Mouse (Mus musculus) CD4-positive, CD25-positive, alpha-beta regulatory T cell, adult 2 months (primary cell): ENCODE measurements around the gene Dclk1.

Experiments used
- DNase-seq: peaks from one replicate; pipeline ENCODE4 v3.0.0-alpha.2; 2012; ENCODE audit warnings: low read depth, low spot score

Dclk1 gene

DNA sequence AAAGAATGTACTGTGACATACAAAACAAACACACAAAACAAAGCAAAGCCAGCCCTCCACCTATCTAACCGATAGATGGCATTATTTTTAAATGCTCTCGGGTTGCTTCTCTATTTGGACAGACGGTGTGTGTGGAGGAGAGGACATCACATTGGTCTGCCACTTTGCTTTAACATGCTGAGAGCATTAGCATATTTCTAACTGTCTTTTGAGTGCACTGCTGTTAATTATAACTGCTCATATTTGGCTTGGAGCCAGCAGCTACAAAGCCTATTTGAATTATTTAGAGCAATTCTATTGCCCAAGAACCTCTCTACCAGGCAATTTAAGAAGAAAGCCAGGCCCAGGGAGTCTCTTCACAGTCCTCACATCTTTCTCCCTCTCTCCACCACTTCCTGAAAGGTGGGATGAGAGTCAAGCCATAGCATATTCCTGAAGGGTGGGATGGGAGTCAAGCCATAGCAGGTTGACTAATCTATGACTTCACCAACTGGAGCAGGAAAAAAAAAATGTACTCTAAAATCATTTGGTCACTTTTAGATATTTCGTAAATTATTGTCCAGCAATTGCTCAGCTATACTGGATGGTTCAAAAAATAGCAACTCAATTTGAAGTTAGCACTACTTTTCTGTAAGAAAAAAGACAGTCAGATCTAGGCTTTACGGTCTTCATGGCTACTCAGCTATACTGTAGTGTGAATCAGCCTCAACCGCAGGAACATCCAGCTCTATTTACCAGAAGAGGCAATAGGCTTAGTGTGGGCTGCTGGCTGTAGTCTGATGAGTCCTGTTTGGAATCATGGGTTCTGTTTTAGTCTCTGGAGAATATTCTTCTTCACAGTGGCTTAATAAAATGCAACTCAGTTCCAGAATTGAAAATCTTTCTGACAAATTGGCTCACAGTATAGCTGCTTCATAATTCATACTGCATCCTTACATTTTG, 155.9 kb downstream of the Dclk1 start:
- no peak for DNase-seq

DNA sequence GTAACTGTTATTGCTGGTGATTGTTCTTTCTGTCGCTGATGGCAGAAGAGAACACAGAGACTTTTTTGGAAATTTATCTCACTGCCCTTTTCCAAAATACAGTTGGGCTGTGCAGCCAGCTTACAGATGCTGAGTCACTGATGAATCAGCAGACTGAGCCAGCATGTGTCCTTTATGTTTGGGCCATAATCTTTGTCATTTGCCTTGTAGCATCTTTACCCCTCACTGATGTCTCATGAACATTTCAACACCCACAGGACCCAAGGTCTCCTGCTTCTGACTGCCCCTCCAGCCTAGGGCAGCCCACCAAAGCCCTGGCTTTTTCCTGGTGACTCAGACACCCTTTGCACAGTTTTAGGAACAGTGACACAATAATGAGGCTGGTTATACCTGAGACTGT, 159.1 kb downstream of the Dclk1 start:
- DNase-seq: no peak

DNA sequence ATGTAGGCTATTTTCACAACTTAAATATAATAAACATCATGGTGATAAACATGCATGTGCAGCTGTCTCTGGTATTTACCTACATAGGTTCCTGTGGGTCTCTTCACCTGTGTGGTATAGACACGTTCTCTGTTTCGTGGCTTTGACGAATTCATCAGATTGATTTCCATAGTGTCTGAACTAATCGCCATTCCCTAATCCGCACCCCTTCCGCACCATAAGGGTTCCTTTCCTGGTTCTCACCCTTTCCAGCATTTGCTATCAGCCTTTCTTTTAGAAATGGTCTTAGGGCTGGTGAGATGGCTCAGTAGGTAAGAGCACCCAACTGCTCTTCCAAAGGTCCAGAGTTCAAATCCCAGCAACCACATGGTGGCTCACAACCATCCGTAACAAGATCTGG, 162.6 kb downstream of the Dclk1 start:
- DNase-seq: no peak

DNA sequence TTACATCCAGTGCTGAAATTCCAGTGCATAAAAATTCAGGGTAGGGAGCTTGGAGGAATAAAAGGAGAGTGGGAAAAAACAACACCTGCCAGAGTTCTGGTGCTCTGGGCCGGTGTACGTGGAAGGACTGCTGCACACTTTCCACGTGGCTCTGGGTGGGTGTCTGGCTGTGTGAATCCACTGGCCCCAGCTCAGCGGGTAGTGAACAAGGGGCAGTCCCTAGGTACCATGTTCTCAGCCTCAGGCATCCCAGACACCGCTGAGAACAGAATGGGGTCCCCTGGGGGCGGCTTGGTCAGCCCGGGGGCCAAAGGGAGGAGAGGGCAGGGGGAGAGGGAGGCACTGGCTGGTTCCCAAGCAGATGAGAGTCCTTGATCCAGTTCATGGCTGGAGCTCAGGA, 164.5 kb downstream of the Dclk1 start:
- DNase-seq: no peak

DNA sequence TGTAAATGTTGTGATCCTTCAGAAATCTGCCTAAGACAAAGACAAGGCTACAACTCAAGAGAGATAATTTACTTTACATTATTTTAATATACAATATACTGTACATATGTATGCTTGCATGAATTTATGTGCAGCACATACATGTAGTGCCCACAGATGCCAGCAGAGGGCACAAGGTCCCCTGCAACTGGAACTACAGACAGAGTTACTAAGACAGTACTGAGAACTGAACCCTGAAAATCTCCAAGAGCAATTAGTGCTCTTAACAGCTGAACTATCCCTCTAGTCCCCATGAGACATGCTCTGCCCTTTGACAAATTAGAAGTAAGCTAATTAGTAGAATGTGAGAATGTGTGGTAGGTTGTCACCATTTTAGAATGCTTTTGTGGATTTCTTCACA, 169.4 kb downstream of the Dclk1 start:
- peak; percentile 22 for DNase-seq

DNA sequence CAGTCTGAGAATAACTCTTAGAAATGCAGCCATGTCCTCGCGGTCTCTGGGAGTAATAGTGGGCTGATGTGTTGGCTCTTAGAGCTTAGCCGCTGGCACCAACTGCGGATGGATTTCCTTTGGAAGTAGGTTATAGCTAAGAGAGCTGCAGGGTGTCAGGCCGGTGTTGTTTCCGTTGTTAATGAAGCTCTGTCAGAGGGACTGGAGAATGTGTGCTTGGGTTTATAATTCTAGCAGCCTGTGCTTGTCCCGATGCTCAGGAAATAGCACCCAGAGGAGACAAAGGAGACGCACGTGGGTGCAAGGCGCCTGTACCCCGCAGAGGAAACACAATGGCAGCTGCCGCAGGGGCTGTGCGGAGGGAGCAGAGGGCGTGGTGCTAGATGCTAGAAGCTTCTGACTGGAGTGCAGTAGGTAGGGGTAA, 173.4 kb downstream of the Dclk1 start:
- DNase-seq: peak; percentile 39

DNA sequence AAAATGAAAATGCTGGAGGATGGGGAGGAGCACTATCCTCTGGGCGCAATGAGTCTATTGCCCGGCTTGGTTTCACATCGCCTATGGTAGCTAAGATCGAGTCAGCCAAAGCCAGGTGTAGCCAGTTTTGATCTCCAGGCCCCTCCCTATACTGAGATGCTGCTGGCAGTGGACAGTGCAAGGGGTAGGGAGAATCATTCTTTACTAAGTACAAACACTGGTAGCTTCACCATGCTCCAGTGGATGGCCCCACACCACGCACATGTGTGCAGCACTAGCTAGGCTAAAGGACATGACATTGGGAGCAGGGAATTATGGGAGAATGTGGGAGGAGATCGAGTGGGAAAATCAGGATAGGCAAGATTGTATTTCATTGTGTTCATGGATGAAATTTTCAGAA, 176.7 kb downstream of the Dclk1 start:
- DNase-seq: no peak

GRCm38 (mm10) chr3:55419334-55419733, 177.2 kb downstream of the Dclk1 start:
- DNase-seq: peak; percentile 28

- no peak for DNase-seq
Observed at GRCm38 (mm10) chr3:55420436-55421083, 178.4 kb downstream of the Dclk1 start.

DNA sequence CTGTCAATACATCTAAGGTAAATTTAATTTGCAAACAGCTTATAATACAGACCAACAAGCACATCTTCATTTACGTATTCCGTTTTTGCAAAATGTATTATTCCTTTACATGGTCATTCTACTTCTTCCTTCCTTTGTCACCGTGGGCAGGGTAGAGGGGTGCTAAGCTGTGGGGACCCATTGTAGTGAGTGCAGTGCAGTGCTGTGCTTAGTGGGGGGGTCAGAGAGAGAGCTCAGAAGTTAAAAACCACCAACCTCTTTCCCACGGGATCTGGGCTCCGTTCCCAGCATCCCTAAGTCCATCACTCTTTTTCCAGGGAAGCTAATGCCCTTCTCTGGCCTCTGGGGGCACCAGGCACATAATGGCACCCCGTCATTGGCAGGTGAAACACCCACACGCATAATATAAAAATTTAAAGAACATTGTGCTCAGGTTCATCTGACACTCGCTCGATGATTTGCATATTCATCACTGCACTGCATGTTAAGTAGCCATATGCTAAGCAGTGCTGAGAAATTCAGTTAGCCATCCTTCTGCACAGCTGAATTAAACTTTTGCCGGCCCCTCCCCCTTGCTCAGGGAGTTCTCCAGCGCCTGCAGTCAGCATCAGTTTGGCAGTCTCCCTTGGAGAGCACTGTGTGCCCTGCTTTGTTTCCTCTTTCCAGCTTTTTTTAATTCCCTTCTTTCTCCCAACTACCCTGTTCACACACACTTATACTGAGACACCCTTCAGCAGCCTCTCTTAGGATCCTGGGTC, 181.7 kb downstream of the Dclk1 start:
- DNase-seq: peak; percentile 20

DNA sequence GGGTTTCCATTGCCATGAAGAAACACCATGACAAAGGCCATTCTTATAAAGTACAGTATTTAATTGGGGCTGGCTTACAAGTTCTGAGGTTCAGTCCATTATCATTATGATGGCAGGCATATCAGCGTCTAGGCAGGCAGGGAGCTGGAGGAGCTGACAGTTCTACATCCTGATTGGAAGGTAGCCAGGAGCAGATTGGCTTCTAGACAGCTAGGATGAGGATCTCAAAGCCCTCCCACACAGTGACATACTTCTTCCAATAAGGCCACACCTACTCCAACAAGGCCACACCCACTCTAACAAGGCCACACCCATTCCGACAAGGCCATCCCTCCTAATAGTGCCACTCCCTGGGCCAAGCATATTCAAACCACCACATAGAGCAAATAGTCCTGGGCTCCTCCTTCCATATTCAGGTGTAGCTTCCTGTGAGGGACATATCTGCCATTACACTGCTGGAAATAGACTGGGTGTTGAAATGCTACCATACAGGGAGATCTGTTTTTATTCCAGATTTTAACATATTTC, 187.9 kb downstream of the Dclk1 start:
- no peak for DNase-seq

GRCm38 (mm10) chr3:55431223-55431622, 189.1 kb downstream of the Dclk1 start:
- DNase-seq: no peak

DNA sequence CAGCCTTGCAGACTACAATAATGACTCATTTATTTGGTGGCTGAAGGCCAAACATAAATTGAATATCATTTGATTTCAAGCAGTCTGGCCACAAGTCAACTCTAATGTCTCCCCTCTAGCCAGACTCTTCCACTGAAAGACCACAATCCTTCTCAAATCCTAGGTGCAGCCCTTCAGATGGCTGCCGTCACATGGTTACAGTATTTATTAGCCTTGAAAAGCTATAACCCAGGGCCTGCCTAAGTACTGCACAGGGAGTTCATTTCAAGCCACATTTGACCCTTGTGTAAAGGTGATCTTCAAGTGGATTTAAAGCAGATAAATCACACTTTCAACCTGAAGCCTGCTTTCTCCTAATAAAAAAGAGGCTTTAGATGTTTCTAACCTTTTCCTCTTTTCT, 192.1 kb downstream of the Dclk1 start:
- no peak for DNase-seq

DNA sequence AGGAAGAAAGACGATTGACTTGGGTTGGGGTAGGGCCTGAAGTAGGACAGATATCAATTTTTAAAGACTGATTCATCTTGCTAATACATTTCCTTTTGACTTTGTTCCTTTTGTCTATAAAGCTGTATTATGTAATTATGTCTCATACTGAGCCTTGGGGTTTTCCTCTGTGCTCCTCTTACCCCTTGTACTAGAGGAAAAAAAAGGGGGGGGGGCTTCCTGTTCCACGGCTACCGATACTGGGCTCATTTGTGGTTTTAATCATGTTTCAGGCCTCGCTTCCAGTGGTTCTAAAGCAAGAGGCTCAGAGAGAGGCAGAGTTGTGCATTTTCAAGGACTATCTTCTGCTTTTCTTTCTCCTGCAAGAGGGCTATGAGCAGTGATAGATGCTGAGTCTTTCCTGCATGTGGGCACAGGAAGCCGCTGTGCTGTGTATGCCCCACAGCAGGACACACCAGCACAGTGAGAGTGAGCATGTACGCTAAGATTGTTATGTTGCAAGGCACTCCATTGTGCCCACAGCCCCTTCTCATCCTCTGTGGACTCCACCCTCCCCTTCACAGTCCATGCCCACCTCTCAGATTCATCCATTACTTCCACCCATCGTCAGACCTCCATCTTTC, 196.8 kb downstream of the Dclk1 start:
- DNase-seq: peak; percentile 64

DNA sequence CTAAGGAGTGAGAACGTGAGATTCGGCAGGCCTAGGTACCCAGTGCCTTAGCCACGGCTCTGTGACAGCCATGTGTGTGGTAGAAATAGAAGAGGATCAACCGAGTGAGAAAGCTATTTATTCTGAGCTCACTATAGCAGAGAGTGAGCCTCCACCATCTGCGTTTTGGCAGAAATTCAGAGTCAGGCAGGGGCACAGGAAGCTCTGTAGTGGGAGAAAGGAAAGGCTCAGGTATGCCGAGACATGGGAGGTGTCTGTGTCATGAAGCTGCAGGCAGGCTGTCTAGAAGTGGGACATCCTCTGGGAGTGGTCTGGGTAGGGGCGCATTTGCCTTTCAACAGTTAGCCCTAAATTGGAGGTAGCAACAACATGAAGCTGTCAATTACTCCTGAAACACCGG, 198.2 kb downstream of the Dclk1 start:
- no peak for DNase-seq

DNA sequence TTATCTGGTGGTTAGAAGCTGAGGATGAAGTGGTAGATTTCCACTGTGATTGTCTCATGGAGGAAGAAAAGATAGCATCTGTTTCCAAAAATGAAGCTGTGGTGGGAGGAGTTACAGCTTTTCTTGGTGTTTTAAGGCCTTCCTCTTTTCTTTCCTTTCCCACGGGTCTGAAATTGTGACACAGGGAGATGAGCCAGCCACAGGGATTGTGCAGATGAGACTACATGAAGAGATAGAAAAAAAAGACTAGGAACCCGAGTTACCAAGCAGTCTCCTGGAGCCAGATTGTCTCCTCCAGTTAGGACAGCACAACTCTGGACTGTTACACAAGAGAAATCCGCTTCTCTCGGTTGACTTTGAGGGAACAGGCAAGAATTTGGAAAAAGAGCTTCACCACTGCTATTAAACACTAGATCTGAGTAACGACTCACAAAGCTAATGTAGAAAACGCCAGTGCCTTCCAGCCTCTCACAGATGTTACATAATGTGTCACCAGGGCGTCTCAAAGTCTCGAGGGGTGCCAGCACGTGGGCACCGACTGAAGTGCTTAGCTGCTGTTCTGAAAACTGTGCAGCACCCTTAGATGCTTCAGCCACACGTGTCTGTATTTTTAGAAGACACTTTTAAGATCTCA, 200.0 kb downstream of the Dclk1 start:
- DNase-seq: no peak

DNA sequence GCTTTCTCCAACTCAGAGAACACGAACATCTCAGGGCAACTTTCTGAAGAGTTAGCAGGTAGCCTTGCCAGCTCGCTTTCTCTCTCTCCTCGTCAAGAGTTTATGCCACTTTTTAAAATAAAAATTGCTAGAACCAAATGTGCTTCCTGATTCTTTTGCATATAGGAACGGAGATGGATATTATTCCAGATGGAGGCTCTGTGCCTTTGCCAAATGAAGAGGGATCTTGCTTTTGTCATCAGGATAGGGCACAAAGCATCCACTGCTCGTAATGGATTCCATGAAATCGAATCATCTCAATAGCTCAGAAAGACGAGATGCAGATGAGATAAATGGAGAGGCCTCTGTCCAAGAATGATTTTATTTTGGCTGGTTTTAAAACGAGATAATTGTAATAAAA, 201.1 kb downstream of the Dclk1 start:
- DNase-seq: no peak

- no peak for DNase-seq
Observed at GRCm38 (mm10) chr3:55443725-55444124, 201.6 kb downstream of the Dclk1 start.

DNA sequence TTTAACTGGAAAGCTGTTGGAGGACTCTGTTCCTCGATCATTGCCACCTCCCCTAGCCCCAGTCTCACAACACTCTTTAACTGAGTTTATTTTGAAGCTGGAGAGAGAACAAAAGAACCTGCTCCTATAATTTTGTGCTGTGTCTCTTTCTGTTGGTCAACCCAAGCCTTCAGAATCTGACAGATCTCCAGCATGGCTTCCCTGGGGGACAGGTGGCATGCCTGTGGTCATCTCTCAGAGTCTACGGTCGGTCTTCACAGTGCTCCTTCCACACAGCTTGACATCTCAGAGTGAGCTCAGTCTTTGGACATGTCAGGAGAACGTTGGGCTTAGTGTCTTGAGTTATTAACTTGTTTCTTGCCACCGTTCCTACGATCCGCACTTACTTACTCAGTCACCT, 204.5 kb downstream of the Dclk1 start:
- no peak for DNase-seq

DNA sequence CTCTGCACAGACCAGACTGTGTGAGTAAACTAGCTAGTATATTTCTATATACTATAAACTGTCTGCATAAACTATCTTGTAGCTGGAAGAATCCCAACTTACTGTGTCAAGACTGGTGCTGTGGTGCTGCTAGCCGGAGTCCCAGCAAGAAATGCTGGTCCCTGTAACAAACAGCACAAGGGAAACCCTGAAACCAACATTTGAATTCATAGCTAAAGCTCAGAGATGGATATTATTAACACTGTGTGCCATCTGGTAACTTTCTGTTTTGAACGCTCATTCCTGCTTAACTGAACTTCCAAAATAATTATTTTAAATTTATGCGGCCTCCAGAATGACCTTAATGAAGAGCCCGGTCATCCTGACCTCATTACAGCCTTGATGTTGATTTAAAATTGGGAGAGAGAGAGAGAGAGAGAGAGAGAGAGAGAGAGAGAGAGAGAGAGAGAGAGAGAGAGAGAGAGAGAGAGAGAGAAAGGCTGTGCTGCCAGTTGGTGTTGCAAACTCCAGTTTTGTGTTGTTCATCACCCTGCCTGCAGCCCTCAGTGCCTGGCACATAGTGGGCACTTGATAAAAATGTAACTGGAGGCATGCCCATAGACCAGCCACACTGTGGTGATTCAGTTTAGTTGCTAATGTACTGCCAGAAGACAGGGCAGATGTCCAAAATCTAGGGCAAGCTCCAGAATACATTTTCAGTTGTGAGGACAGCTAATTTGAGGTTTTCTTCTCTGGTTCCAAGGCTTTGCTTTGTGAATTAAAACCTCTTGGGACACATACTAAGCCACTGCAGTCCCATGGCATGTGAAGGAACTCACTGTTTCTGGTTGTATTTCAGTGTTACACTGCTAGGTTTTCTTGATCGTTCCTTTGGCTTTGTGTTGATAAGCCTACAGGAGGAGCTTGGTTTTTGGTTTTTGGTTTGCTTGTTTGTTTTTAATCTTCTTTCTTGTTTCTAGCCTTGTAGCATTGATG, 205.6 kb downstream of the Dclk1 start:
- no peak for DNase-seq
